Mouse (Mus musculus): ENCODE results near the gene Tuba3a.

Gene Tuba3a

DNA sequence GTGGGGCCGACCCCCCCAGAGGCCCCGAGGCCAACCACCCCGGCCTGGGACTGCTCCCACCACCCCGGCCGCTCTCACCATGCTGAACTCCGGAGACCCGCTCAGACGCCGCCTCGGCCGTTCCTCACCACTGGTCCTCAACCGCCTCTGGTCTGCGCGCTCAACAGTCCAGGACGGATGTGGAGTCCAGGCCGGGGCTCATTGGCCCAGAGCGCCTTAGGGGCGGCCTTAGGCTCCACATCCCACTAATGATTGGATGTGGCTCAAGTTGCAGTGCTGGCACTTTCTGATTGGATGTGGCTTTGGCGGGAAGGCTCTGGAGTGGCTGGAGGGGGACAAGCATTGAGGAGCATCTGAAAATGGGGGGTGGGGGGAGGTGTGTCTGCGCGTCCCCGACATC is at the start of gene Tuba3a:
Gene Tuba3a (minus strand): TSS at position 153 of the 400 bp plus-strand sequence.
- no peak for DNase-seq (ENCODE audit: low spot score in 2 of 2)

- DNase-seq (ENCODE audit: low spot score in 2 of 2) = no peak
Measured at GRCm38 (mm10) chr6:125334356-125334755, 48.5 kb upstream of the Tuba3a start.

DNA sequence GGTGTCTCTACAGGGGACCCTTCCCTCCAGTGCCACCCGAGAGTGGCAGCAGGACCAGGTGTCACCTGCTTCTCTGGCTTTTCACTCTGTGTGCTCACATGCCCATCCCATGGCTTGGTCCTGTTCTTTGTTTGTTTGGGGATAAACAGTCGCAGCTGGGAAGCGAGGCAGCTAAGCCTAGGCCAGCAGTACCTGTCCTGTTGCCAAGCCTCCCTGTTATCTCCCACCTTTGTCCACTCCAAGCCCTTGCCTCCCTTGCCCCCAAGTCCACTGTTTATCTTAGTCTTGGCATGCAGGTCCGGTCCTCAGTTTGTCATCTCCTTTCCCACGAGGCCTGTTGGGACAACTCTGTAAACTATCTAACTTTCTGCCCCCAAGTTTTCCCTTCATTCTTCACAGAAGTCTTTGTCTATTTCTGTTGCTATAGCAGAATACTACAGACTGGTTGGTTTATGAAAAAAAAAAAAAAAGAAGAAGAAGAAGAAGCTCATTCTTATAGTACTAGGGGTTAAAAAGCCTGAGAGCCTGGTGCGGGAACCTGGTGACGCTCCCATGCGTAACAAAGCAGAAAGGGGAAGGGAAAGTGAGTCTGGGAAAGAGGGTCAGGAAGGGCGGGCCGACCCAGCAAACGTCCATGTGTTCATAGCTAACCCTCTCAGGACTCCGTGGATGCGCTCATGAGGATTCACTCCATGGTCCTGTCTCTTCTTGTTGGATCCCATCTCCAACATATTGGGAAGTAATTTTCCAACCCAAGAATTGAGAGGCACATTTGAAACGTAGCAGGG is 47.5 kb upstream of the Tuba3a start:
- no peak for DNase-seq (ENCODE audit: low spot score in 2 of 2)

GRCm38 (mm10) chr6:125330626-125331326 is 44.9 kb upstream of the Tuba3a start:
- peak; percentile 46 to 63 for DNase-seq (ENCODE audit: low spot score in 2 of 2)

DNA sequence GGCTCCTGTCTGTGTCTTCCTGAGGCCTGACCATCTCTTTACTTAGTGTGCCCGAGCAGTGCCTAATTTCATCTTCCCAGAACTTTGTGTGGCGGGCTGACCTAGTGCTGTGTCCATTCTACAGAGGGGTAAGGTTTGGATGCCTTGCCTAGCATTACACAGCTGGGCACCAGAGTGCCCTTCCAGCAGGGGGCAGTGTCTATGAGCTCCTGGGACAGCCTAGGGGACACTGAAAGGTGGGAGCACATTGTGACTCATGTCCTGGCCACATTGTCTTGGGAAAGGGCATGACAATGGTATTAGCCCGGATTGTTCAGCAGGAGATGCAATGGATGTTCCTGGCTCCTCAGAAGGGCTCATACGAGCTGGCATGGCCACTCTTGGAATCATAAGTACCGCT is 42.4 kb upstream of the Tuba3a start:
- no peak for DNase-seq (ENCODE audit: low spot score in 2 of 2)

- DNase-seq (ENCODE audit: low spot score in 2 of 2) = no peak
Measured at GRCm38 (mm10) chr6:125325337-125325736, 39.5 kb upstream of the Tuba3a start.

- no peak for DNase-seq (ENCODE audit: low spot score in 2 of 2)
Measured at GRCm38 (mm10) chr6:125323547-125323946, 37.7 kb upstream of the Tuba3a start.

- DNase-seq (ENCODE audit: low spot score in 2 of 2) = no peak
Measured at GRCm38 (mm10) chr6:125322794-125323193, 37.0 kb upstream of the Tuba3a start.

GRCm38 (mm10) chr6:125321114-125321855 is 35.4 kb upstream of the Tuba3a start:
- DNase-seq (ENCODE audit: low spot score in 2 of 2) = no peak

- no peak for DNase-seq (ENCODE audit: low spot score in 2 of 2)
Measured at GRCm38 (mm10) chr6:125320323-125320722, 34.5 kb upstream of the Tuba3a start, which contains the start of gene Scnn1a. Gene Scnn1a (plus strand): TSS chr6:125320659.

- no peak for DNase-seq (ENCODE audit: low spot score in 2 of 2)
Measured at GRCm38 (mm10) chr6:125319919-125320296, 34.1 kb upstream of the Tuba3a start.

DNA sequence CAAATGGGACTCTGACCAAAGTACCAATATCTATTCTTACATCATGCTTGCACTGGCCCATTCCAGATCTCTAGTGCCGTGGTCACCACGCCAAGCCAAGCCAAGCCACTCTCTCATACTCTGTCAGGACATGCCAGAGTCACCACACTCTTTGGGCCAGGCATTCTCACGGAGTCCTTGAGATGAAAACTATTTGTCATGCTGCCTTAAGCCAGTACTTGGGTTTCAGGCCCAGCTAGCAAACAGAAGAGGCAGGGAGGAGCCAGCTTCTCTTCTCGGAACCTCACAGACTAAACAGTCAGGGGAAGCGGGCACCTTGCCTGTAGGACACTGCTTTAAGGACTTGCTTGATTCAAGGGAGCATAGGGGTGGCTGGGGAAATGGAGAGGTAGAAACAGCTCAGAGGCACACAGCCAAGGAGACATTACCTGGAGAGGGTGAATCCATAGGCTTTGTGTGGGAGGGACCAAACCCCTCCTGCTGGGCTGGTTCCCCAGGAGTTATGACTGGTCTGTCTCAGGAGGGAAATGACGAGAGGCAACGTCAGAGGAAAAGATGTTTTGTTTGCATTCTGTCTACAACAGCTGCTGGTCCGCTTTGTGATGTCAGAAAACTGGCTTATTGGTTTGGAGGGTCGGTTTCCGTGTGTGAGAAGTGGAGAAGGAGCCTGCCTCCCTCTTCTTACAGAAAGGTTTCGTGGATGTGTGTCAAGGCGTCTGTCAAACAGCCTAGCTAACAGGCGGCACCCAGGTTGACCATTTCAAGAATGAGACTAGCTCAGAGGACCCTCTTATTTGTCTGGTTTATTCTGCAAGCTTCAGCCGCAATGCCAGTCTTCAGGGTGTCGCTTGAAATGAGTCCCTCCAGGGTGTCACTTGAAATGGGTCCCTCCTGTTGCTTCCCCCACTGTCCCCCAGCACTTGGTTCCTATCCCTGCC is 33.4 kb upstream of the Tuba3a start:
- no peak for DNase-seq (ENCODE audit: low spot score in 2 of 2)

- no peak for DNase-seq (ENCODE audit: low spot score in 2 of 2)
Measured at GRCm38 (mm10) chr6:125317077-125317476, 31.2 kb upstream of the Tuba3a start.

GRCm38 (mm10) chr6:125314746-125315145 is 28.9 kb upstream of the Tuba3a start:
- no peak for DNase-seq (ENCODE audit: low spot score in 2 of 2)

GRCm38 (mm10) chr6:125314231-125314563 is 28.4 kb upstream of the Tuba3a start:
- no peak for DNase-seq (ENCODE audit: low spot score in 2 of 2)

DNA sequence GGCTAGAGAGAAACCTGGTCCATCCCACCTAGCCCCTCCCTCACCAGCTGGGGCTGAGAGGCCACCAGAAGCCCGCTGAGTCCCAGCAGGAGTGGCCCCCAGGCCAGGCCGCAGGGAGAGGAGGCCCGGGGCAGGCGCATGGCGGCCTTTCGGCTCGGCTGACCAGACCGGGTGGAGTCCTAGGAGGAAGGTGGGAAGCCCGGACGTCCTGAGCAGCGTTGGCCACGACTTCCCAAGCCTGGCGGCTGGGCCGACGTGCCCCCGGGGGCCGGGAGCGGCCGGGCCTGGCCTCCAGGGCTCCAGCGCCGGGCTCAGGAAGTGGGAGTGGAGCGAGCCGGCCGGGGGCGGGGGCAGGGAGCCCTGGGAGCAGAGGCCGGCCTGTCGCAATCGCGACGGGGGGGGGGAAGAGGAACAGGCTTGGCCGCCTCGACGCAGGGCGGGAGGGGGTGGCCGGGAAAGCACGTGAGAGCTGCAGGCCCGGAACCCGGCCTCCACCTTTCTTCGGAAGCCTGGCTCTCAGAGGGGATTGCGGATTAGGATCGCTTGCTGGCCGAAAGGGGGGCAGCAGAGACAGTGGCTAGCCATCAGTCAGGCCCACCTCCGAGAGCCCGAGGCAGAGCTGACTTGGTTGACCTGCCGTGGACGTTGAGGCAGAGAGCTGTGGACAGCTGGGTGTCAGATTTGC is 27.8 kb upstream of the Tuba3a start, which contains the start of gene Ltbr:
Gene Ltbr (minus strand): TSS at position 340 of the 685 bp plus-strand sequence.
- peak in 1 of 2 experiments; percentile 31 for DNase-seq (ENCODE audit: low spot score in 2 of 2)

GRCm38 (mm10) chr6:125312581-125313355 is 26.9 kb upstream of the Tuba3a start:
- DNase-seq (ENCODE audit: low spot score in 2 of 2) = no peak

- no peak for DNase-seq (ENCODE audit: low spot score in 2 of 2)
Measured at GRCm38 (mm10) chr6:125312171-125312570, 26.3 kb upstream of the Tuba3a start.

DNA sequence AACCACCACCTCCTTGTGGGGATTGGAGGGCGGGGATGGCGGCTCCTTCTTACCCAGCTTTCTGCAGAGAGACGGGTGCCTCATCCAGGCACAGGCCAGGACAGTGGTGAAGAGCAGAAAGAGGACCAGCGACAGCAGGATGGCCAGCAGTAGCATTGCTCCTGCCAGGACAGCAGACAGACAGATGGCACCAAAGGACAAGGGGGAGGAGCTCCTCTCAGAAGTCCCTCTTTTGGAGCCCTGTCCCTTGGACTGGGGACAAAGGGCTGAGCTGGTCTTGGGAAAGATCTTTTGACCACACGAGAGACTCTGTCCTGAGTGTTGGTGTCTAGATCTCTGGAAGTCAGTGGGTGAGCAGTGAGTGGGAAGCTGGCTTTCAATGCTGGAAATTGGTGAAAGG is 23.6 kb upstream of the Tuba3a start:
- no peak for DNase-seq (ENCODE audit: low spot score in 2 of 2)

DNA sequence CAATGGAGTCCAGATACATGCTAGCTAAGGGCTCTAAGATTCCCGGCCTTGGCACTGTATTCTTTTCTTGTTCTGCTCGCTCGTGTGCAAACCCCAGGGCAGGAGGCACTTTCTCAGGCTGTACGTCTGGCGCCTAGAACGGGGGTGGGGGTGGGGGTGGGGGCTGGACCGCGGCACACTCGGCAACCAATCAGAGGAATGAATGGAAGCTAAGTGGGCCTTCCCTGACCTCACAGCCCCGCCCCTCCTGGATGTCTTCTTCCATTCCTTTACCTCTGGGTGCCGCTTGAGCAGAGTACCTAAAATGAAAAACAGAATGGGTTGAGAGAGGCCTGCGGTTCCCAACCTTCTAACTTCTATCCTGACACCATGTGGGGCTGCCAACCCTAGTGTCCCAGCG is 23.1 kb upstream of the Tuba3a start:
- no peak for DNase-seq (ENCODE audit: low spot score in 2 of 2)
